Mouse (Mus musculus): ENCODE results near the gene Wnk2. TPM values are rescaled to one million over a fixed set of nuclear protein-coding genes. Genes with fewer than 3 reads are reported as not detected.

The Wnk2 gene
- polyA plus RNA-seq, 1 experiment from 2014 or later = 0.36 TPM

GRCm38 (mm10) chr13:49047393-49047792 lies 100.4 kb downstream of the Wnk2 start:
- Histone ChIP-seq H3K9ac (replicated peaks; ENCODE audit: low read depth) (no peak overlapping the region), H3K4me2 (replicated peaks; ENCODE audit: low read depth, low read length) (no peak overlapping the region), H3K9me3 (ENCODE audit: low read length) (no peaks in the 10 kb centered on the region), H3K4me3 (ENCODE audit: low read depth, low read length) (no peak overlapping the region), H3K36me3 (ENCODE audit: insufficient read depth, low read length) (no peaks in the 10 kb centered on the region), H3K4me1 (ENCODE audit: insufficient read depth, low read depth, low read length) (no peaks in the 10 kb centered on the region), H3K27me3 (replicated peaks; ENCODE audit: insufficient read depth, low read length) (no peaks in the 10 kb centered on the region), H3K27ac (ENCODE audit: low read length) (no peak overlapping the region)
- no peak for ATAC-seq
- no peak; the same call in 1 of the 2 replicates for TF ChIP-seq CTCF (IDR thresholded peaks at IDR 0.05)
- TF ChIP-seq EP300 (IDR thresholded peaks at IDR 0.05) = no peak
- no peak for DNase-seq (ENCODE audit: low spot score)
- 83% methylated on average over 1 of the region's 1 CpGs for WGBS

GRCm38 (mm10) chr13:49044145-49044561 lies 103.7 kb downstream of the Wnk2 start:
- TF ChIP-seq EP300 (IDR thresholded peaks at IDR 0.05) = no peak
- no peak for TF ChIP-seq CTCF (IDR thresholded peaks at IDR 0.05)
- Histone ChIP-seq H3K27ac (ENCODE audit: low read length) (no peak overlapping the region), H3K36me3 (ENCODE audit: insufficient read depth, low read length) (no peaks in the 10 kb centered on the region), H3K4me3 (ENCODE audit: low read depth, low read length) (no peak overlapping the region), H3K9ac (replicated peaks; ENCODE audit: low read depth) (no peak overlapping the region), H3K4me2 (replicated peaks; ENCODE audit: low read depth, low read length) (no peak overlapping the region), H3K4me1 (ENCODE audit: insufficient read depth, low read depth, low read length) (no peaks in the 10 kb centered on the region), H3K27me3 (replicated peaks; ENCODE audit: insufficient read depth, low read length) (no peaks in the 10 kb centered on the region), H3K9me3 (ENCODE audit: low read length) (no peaks in the 10 kb centered on the region)
- ATAC-seq = no peak
- WGBS = 74% methylated on average over 10 of the region's 10 CpGs
- DNase-seq (ENCODE audit: low spot score) = no peak

- H3K27ac ChIP-seq (ENCODE audit: low read length) = no peak overlapping the region
- H3K4me1 ChIP-seq (ENCODE audit: insufficient read depth, low read depth, low read length) = no peaks in the 10 kb centered on the region
- TF ChIP-seq EP300 (IDR thresholded peaks at IDR 0.05) (no peak), CTCF (IDR thresholded peaks at IDR 0.05) (no peak)
Measured at GRCm38 (mm10) chr13:49042371-49042770, 105.4 kb downstream of the Wnk2 start.

GRCm38 (mm10) chr13:49036928-49037574 lies 110.8 kb downstream of the Wnk2 start:
- WGBS = 53% methylated on average over 7 of the region's 7 CpGs
- Histone ChIP-seq H3K9me3 (ENCODE audit: low read length) (no peaks in the 10 kb centered on the region), H3K36me3 (ENCODE audit: insufficient read depth, low read length) (no peaks in the 10 kb centered on the region), H3K4me3 (ENCODE audit: low read depth, low read length) (no peak overlapping the region), H3K27ac (ENCODE audit: low read length) (no peak overlapping the region), H3K4me2 (replicated peaks; ENCODE audit: low read depth, low read length) (no peak overlapping the region), H3K27me3 (replicated peaks; ENCODE audit: insufficient read depth, low read length) (no peaks in the 10 kb centered on the region), H3K4me1 (ENCODE audit: insufficient read depth, low read depth, low read length) (no peaks in the 10 kb centered on the region), H3K9ac (replicated peaks; ENCODE audit: low read depth) (no peak overlapping the region)
- peak; percentile 84 for DNase-seq (ENCODE audit: low spot score)
- TF ChIP-seq CTCF (IDR thresholded peaks at IDR 0.05) = no peak
- no peak for TF ChIP-seq EP300 (IDR thresholded peaks at IDR 0.05)
- peak; percentile 68 for ATAC-seq

More at GRCm38 (mm10) chr13:49042371-49042770, 105.4 kb downstream of the Wnk2 start:
- no peak overlapping the region for H3K4me3 ChIP-seq (ENCODE audit: low read depth, low read length)
- H3K9ac ChIP-seq (replicated peaks; ENCODE audit: low read depth) = no peak overlapping the region
- H3K36me3 ChIP-seq (ENCODE audit: insufficient read depth, low read length) = no peaks in the 10 kb centered on the region
- no peak for ATAC-seq
- H3K27me3 ChIP-seq (replicated peaks; ENCODE audit: insufficient read depth, low read length) = no peaks in the 10 kb centered on the region
- WGBS = 93% methylated on average over 15 of the region's 15 CpGs
- DNase-seq (ENCODE audit: low spot score) = no peak
- H3K4me2 ChIP-seq (replicated peaks; ENCODE audit: low read depth, low read length) = no peak overlapping the region
- no peaks in the 10 kb centered on the region for H3K9me3 ChIP-seq (ENCODE audit: low read length)

- H3K4me2 ChIP-seq (replicated peaks; ENCODE audit: low read depth, low read length) = no peak overlapping the region
- H3K27ac ChIP-seq (ENCODE audit: low read length) = no peak overlapping the region
- ATAC-seq (0 out of 2 replicates have a peak, but pooled peaks have one; percentile 12), DNase-seq (ENCODE audit: low spot score) (no peak)
- H3K36me3 ChIP-seq (ENCODE audit: insufficient read depth, low read length) = no peaks in the 10 kb centered on the region
- H3K27me3 ChIP-seq (replicated peaks; ENCODE audit: insufficient read depth, low read length) = no peaks in the 10 kb centered on the region
- H3K4me1 ChIP-seq (ENCODE audit: insufficient read depth, low read depth, low read length) = no peaks in the 10 kb centered on the region
- WGBS = 83% methylated on average over 4 of the region's 4 CpGs
- no peak overlapping the region for H3K4me3 ChIP-seq (ENCODE audit: low read depth, low read length)
- H3K9me3 ChIP-seq (ENCODE audit: low read length) = no peaks in the 10 kb centered on the region
- no peak overlapping the region for H3K9ac ChIP-seq (replicated peaks; ENCODE audit: low read depth)
- TF ChIP-seq CTCF (IDR thresholded peaks at IDR 0.05) (no peak), EP300 (IDR thresholded peaks at IDR 0.05) (no peak)
Measured at GRCm38 (mm10) chr13:49036436-49036835, 111.4 kb downstream of the Wnk2 start.

- WGBS = 44% methylated on average over 2 of the region's 2 CpGs
- Histone ChIP-seq H3K9ac (replicated peaks; ENCODE audit: low read depth) (no peak overlapping the region), H3K4me3 (ENCODE audit: low read depth, low read length) (no peak overlapping the region), H3K9me3 (ENCODE audit: low read length) (no peaks in the 10 kb centered on the region), H3K4me2 (replicated peaks; ENCODE audit: low read depth, low read length) (no peak overlapping the region), H3K27ac (ENCODE audit: low read length) (no peak overlapping the region), H3K36me3 (ENCODE audit: insufficient read depth, low read length) (no peaks in the 10 kb centered on the region), H3K27me3 (replicated peaks; ENCODE audit: insufficient read depth, low read length) (no peaks in the 10 kb centered on the region), H3K4me1 (ENCODE audit: insufficient read depth, low read depth, low read length) (no peaks in the 10 kb centered on the region)
- ATAC-seq (no peak), DNase-seq (ENCODE audit: low spot score) (no peak)
- no peak for TF ChIP-seq EP300 (IDR thresholded peaks at IDR 0.05)
- TF ChIP-seq CTCF (IDR thresholded peaks at IDR 0.05) = no peak
Measured at GRCm38 (mm10) chr13:49031029-49031428, 116.8 kb downstream of the Wnk2 start.

All from lung, postnatal 0 days (tissue).